Mouse (Mus musculus) kidney, embryonic 16.5 days (tissue): ENCODE results near the gene Gpr89. TPM values are rescaled to one million over a fixed set of nuclear protein-coding genes. Genes with fewer than 3 reads are reported as not detected.

Experiments used
- ATAC-seq: fragments of 200-750 bp; cut with Nextera tagmentation; 2 replicates; pipeline ENCODE4 v1.8.0; 2017; ENCODE audit warnings: moderate TSS enrichment; ENCODE audit not compliant: low FRiP score, low TSS enrichment
- H3K27ac ChIP-seq: fragments of 300-500 bp; sonication (generic); 2 replicates; pipeline ENCODE4 v1.5.1; 2014; ENCODE audit warnings: low read length
- H3K27me3 ChIP-seq: fragments of 300-500 bp; sonication (generic); 2 replicates; pipeline ENCODE4 v1.6.1; 2014; ENCODE audit warnings: low read length, control low read depth, mixed read lengths; ENCODE audit not compliant: insufficient read depth
- H3K36me3 ChIP-seq: fragments of 300-500 bp; sonication (generic); 2 replicates; pipeline ENCODE4 v1.6.1; 2014; ENCODE audit warnings: low read length, control low read depth, mixed read lengths; ENCODE audit not compliant: insufficient read depth
- H3K4me1 ChIP-seq: fragments of 300-500 bp; sonication (generic); 2 replicates; pipeline ENCODE4 v1.6.1; 2014; ENCODE audit warnings: low read length, control low read depth, mixed read lengths; ENCODE audit not compliant: insufficient read depth
- H3K4me2 ChIP-seq: fragments of 300-500 bp; sonication (generic); replicated peaks from 2 replicates; pipeline ENCODE4 v1.6.1; 2014; ENCODE audit warnings: low read depth, low read length
- H3K4me3 ChIP-seq: fragments of 300-500 bp; sonication (generic); 2 replicates; pipeline ENCODE4 v1.5.1; 2014; ENCODE audit warnings: mild to moderate bottlenecking, low read length
- H3K9ac ChIP-seq: fragments of 300-500 bp; sonication (generic); replicated peaks from 2 replicates; pipeline ENCODE4 v1.6.1; 2014; ENCODE audit warnings: low read length
- H3K9me3 ChIP-seq: fragments of 300-500 bp; sonication (generic); 2 replicates; pipeline ENCODE4 v1.6.1; 2016; ENCODE audit warnings: low read length, control low read depth
- WGBS: fragments of 180-500 bp; shearing (Covaris S2); extraction: QIAGEN DNeasy Blood & Tissue Kit; methylation state at CpG from one replicate; pipeline ENCODE4 v1.1.7; 2014; 5-methylcytosine and 5-hydroxymethylcytosine counted together
- polyA plus RNA-seq: library from polyadenylated mRNA; unstranded; fragments of >200 nt; fragmentation: Nextera tagmentation; extraction: Ambion mirVana; gene quantifications from 2 replicates; pipeline ENCODE4 v1.2.1, GENCODE M21; 2015

The Gpr89 gene
- polyA plus RNA-seq, 1 experiment from 2014 or later, result 44.9 TPM

DNA sequence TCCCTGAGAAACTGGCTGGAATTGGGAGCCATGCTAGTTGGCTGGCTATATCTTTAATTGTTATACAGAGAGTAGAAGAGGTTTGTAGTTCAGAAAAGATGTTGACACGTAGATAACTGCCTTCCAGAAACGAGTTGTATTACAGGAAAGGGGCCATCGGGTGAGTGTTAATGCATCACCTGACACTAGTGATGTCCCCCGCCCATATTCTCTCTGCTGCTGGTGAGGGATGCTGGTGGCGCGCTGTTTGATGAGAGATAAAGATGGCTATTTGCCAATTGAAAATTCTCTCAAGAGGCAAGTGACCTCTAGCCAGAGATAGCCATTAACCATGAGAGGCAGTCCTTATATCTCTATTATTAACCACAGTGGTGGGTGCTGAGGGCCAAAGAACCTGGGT, 52.6 kb downstream of the Gpr89 start:
- 71% methylated on average over 6 of the region's 6 CpGs for WGBS
- no peak for ATAC-seq
- Histone ChIP-seq H3K27me3 (no peaks in the 10 kb centered on the region), H3K36me3 (no peaks in the 10 kb centered on the region), H3K9ac (no peak overlapping the region), H3K4me1 (peaks cover 6% of the 10 kb centered on the region; the same call in 1 of the 2 replicates), H3K27ac (no peak overlapping the region), H3K4me2 (no peak overlapping the region), H3K9me3 (no peaks in the 10 kb centered on the region), H3K4me3 (no peak overlapping the region)

DNA sequence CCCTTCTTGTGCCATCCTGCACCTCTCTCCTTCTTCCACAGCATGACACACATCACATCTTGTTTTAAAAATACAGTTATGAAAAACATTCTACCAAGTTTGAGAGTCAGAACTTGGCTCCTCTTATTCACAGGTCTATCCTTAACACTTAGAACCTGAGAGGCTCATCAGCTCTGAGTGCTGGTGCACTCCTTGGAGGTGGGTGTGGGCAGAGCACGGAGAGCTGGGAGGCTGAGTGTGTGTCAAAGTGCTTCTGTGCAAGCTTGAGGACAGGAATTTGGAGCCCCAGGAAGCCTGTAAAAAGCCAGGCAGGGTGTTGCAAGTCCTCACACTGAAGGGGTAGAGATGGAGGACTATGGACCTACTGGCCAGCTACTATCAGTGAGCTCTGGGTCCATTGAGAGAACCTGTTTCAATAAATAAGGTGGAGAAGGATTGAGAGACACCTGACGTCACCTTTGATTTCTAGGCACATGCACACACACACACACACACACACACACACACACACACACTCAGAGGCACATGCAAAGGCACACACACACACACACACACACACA, 55.9 kb downstream of the Gpr89 start:
- whole genome bisulfite sequencing, result 82% methylated on average over 2 of the region's 2 CpGs
- no peaks in the 10 kb centered on the region for H3K36me3 ChIP-seq
- H3K27ac ChIP-seq, result no peak overlapping the region
- no peak for ATAC-seq
- H3K4me2 ChIP-seq, result no peak overlapping the region
- peaks cover 9% of the 10 kb centered on the region; the same call in 1 of the 2 replicates for H3K4me1 ChIP-seq
- H3K27me3 ChIP-seq, result no peaks in the 10 kb centered on the region
- H3K9me3 ChIP-seq, result no peaks in the 10 kb centered on the region
- no peak overlapping the region for H3K9ac ChIP-seq
- no peak overlapping the region for H3K4me3 ChIP-seq

DNA sequence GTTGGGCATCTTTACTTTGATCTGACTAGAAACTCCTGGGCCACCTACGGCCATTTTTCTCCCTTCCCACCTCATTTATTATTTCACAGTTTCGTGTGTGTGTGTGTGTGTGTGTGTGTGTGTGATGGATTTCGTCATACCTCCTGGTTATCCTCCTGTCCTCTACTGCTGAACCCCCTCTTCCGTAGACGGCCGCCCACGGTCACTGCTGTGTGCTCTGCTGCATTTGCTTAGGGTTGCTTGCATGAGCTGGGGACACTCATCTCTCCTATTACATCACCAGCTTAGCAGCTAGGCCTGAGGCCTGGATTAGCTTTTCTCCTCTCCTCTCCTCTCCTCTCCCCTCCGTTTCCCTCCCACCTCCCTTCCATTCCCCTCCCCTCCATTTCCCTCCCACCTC, 56.7 kb downstream of the Gpr89 start:
- no peaks in the 10 kb centered on the region for H3K9me3 ChIP-seq
- peaks cover 9% of the 10 kb centered on the region; the same call in 1 of the 2 replicates for H3K4me1 ChIP-seq
- WGBS, result 91% methylated on average over 7 of the region's 8 CpGs
- H3K9ac ChIP-seq, result no peak overlapping the region
- no peak overlapping the region for H3K27ac ChIP-seq
- no peaks in the 10 kb centered on the region for H3K36me3 ChIP-seq
- no peak overlapping the region for H3K4me3 ChIP-seq
- no peaks in the 10 kb centered on the region for H3K27me3 ChIP-seq
- ATAC-seq, result no peak
- no peak overlapping the region for H3K4me2 ChIP-seq

DNA sequence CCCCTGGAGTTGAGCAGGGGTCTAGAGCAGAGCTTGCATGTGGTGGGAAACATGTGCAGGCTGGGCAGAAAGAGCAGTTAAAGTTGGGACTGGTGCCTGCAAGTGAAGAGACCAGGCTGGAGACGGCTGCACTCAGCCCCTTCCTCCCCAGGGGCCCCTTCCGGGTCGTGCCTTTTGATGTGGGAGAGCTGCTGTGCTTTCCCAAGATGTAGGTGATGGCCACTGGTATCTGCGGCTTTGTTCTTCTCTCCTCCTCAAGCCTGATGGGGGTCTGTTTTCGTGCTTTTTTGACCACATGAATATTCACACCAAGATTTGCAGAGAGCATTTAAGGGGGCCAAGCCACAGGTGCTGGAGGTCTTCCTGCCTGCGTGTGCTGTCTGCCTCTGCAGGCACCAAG, 57.5 kb downstream of the Gpr89 start:
- no peaks in the 10 kb centered on the region for H3K36me3 ChIP-seq
- no peak overlapping the region for H3K9ac ChIP-seq
- H3K27ac ChIP-seq, result no peak overlapping the region
- 10% methylated on average over 6 of the region's 6 CpGs for WGBS
- peaks cover 9% of the 10 kb centered on the region; the same call in 1 of the 2 replicates for H3K4me1 ChIP-seq
- no peak for ATAC-seq
- no peaks in the 10 kb centered on the region for H3K27me3 ChIP-seq
- no peak overlapping the region for H3K4me3 ChIP-seq
- H3K9me3 ChIP-seq, result no peaks in the 10 kb centered on the region
- no peak overlapping the region for H3K4me2 ChIP-seq

DNA sequence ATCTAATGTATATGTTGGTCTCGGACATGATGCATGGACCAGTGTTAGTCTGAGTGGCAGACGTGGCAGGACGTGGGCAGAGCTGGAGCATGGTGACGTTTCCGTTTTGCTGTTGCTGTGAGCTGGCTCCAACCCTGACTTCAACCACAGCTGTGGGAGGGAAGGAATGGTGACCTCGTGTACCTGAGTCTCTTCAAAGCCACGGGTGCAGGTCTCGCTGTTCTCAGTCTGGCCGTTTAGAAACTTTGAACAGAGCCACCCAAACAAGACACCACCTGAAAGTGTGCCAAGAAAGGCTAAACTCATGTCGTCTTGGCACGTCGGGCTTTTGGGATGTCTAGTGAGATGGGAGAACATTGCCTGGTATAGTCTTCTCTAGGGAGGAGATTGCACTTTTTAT, 58.2 kb downstream of the Gpr89 start:
- ATAC-seq, result no peak
- no peaks in the 10 kb centered on the region for H3K27me3 ChIP-seq
- peaks cover 9% of the 10 kb centered on the region; the same call in 1 of the 2 replicates for H3K4me1 ChIP-seq
- no peaks in the 10 kb centered on the region for H3K9me3 ChIP-seq
- no peak overlapping the region for H3K4me2 ChIP-seq
- H3K9ac ChIP-seq, result no peak overlapping the region
- no peak overlapping the region for H3K27ac ChIP-seq
- WGBS, result 85% methylated on average over 12 of the region's 12 CpGs
- no peaks in the 10 kb centered on the region for H3K36me3 ChIP-seq
- H3K4me3 ChIP-seq, result no peak overlapping the region

DNA sequence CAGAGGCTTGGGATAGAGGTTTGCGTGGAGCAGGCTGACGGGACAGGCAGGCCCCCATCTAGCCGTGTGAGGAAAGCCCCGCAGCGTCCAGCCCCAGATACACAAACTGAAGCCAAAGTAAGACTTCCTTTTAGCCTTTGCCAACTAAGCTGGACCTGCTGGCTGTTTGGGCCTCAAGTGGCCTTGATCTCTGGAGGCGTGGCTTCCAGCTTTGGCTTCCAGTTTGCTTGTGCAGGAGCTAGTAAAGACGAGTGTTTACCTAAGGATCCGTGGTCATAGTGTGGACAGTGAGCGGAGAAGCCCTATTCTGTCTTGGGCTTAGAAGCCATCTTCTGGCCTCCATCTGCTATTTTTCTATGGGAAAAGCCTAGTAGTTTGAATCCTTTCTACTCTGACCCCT, 59.3 kb downstream of the Gpr89 start:
- Histone ChIP-seq H3K4me1 (peaks cover 9% of the 10 kb centered on the region; the same call in 1 of the 2 replicates), H3K4me3 (no peak overlapping the region), H3K9me3 (no peaks in the 10 kb centered on the region), H3K4me2 (no peak overlapping the region), H3K36me3 (no peaks in the 10 kb centered on the region), H3K9ac (no peak overlapping the region), H3K27me3 (no peaks in the 10 kb centered on the region), H3K27ac (no peak overlapping the region)
- ATAC-seq, result no peak
- 80% methylated on average over 9 of the region's 9 CpGs for WGBS

DNA sequence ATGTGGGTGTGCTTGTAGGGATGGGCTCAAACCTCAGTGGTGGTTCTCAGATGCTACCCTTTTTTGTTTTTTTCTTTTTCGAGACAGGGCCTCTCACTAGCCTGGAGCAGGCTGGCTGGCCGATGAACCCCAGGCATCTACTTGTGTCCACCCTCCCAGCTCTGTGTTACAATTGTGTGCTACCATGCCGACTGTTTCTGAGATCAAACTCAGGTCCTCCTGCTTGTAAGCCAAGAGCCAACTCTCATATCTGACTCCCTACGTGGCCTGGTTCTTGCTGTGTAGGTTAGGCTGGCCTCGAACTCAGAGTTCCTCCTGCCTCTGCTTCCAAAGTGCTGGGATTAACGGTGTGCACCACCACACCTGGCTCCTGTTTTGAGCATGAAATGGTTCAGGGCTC, 60.0 kb downstream of the Gpr89 start:
- Histone ChIP-seq H3K4me3 (no peak overlapping the region), H3K27me3 (no peaks in the 10 kb centered on the region), H3K9ac (no peak overlapping the region), H3K36me3 (no peaks in the 10 kb centered on the region), H3K27ac (no peak overlapping the region), H3K9me3 (no peaks in the 10 kb centered on the region), H3K4me1 (peaks cover 9% of the 10 kb centered on the region; the same call in 1 of the 2 replicates), H3K4me2 (no peak overlapping the region)
- 95% methylated on average over 6 of the region's 6 CpGs for WGBS
- ATAC-seq, result no peak

DNA sequence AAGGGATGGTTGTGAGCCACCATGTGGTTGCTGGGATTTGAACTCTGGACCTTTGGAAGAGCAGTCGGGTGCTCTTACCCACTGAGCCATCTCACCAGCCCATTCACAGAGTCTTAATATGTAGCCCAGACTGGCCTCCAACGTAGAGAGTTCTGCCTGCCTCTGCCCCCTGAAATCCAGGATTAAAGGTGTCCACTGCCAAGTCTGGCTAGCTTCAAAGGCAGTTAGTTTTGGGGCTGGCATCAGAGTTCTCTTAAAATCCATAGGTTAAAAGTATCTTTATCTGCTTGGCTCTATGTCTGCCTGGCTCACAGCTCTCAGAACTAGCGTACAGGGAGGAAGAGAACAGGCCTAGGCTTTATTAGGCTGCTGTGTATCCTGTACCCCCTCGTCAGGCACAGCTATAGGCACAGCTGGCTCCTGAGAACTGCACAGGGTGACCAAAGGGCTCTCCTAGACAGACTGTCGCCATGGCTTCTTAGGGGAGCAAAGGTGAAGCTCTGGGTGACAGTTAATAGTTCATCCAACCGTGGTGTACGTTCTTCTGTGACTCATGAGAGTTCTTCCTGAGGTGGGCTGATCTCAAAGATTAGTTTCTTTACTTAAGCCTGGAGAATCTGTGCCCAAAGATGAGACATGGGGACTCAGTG, 66.0 kb downstream of the Gpr89 start:
- H3K27ac ChIP-seq, result peak overlapping the region; percentile 91
- H3K9me3 ChIP-seq, result no peaks in the 10 kb centered on the region
- ATAC-seq, result peak; percentile 96
- H3K36me3 ChIP-seq, result no peaks in the 10 kb centered on the region
- WGBS, result 49% methylated on average over 7 of the region's 7 CpGs
- H3K4me3 ChIP-seq, result no peak overlapping the region
- no peak overlapping the region for H3K9ac ChIP-seq
- H3K27me3 ChIP-seq, result no peaks in the 10 kb centered on the region
- H3K4me1 ChIP-seq, result peaks cover 34% of the 10 kb centered on the region
- H3K4me2 ChIP-seq, result no peak overlapping the region

DNA sequence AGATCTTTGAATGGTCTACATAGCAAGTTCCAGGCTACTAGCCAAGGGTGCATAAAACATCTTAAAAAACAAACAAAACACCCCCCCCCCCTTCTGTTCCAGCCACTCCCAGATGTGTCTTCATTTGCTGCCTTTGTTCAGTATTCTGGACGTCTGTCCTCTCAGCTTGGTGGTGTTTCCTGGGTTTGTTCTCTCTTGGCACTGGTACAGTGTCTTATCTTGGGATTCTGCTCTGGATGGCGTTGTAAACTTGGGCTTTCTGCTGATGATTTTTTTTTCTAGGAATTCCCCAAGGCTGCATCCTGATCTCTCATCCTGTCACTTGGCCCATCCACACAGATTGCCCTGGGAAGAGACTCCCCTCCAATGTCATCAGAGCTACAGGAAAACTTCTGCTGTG, 68.7 kb downstream of the Gpr89 start:
- WGBS, result 49% methylated on average over 2 of the region's 2 CpGs
- no peak for ATAC-seq

DNA sequence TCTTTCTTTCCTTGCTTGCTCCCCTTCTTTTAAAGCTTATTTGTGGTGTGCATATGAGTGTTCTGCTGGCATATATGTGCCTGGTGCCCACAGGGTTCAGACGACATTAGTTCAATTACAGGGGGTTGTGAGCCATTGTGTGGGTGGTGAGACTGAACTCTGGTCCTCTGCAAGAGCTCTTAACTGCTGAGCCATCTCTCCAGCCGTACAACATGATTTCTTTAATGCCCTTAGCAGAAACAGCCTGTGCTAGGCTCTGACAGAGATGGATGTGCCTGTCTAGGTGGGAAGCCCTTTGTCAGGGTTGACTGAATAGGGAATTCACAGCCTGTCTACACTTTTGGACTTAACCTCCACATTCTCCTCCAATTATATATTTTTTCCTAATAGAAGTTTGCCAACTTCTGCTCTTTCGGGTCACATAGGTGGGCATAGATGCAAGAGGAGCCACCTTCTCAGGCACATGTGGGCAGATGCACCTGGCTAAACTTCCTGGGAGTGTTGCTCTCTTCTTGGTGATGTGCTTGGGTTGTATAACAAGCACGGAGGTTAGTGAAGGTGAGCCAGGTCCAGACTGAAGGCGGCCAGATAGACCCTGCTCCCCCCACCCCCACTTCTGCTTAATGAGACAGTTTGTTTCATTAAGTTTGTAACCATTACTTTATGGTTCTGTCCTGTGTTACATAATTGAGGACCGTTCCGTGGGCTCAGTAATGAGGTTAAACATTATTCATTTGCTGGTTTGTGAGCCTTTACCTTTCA, 70.4 kb downstream of the Gpr89 start:
- no peaks in the 10 kb centered on the region for H3K27me3 ChIP-seq
- peak overlapping the region; percentile 22 for H3K4me2 ChIP-seq
- H3K27ac ChIP-seq, result peak overlapping the region; percentile 74
- H3K9ac ChIP-seq, result peak overlapping the region; percentile 20; the same call in 1 of the 2 replicates
- H3K36me3 ChIP-seq, result no peaks in the 10 kb centered on the region
- WGBS, result 38% methylated on average over 7 of the region's 7 CpGs
- peak overlapping the region; percentile 14 for H3K4me3 ChIP-seq
- no peaks in the 10 kb centered on the region for H3K9me3 ChIP-seq
- ATAC-seq, result no peak
- H3K4me1 ChIP-seq, result peaks cover 35% of the 10 kb centered on the region

More for the DNA sequence above, 68.7 kb downstream of the Gpr89 start:
- H3K9me3 ChIP-seq, result no peaks in the 10 kb centered on the region
- H3K36me3 ChIP-seq, result no peaks in the 10 kb centered on the region
- H3K4me1 ChIP-seq, result peaks cover 35% of the 10 kb centered on the region
- peak overlapping the region; percentile 16; the same call in 1 of the 2 replicates for H3K27ac ChIP-seq
- H3K4me3 ChIP-seq, result no peak overlapping the region
- no peak overlapping the region for H3K4me2 ChIP-seq
- H3K9ac ChIP-seq, result no peak overlapping the region
- no peaks in the 10 kb centered on the region for H3K27me3 ChIP-seq
